Mouse (Mus musculus) cerebellum, adult 2 months (tissue): ENCODE data around the gene Gfpt2. TPM values are rescaled to one million over a fixed set of nuclear protein-coding genes. Genes with fewer than 3 reads are reported as not detected.
"Not testable (repeated sequence)": the region's sequence is repeated elsewhere in the genome, so short reads cannot be mapped to it uniquely, and the experiment has no call there.

Experiments
- DNase-seq, 2 experiments: peaks; one replicate each; pipeline ENCODE4 v3.0.0; 2021
- H3K27ac ChIP-seq: fragments of 200-500 bp; 2 replicates; pipeline ENCODE4 v1.5.1; 2012; ENCODE audit warnings: low read length, control low read depth, inconsistent platforms; ENCODE audit not compliant: insufficient read depth
- H3K27me3 ChIP-seq: fragments of 200-500 bp; 2 replicates; pipeline ENCODE4 v1.6.1; 2012; ENCODE audit warnings: inconsistent platforms, mild to moderate bottlenecking, low read length, moderate library complexity; ENCODE audit not compliant: control insufficient read depth, insufficient read depth
- H3K4me1 ChIP-seq: fragments of 200-500 bp; 2 replicates; pipeline ENCODE4 v1.6.1; 2011; ENCODE audit warnings: low read length; ENCODE audit not compliant: control insufficient read depth, insufficient read depth
- H3K4me3 ChIP-seq: fragments of 200-500 bp; replicated peaks from 2 replicates; pipeline ENCODE3; 2011; ENCODE audit warnings: mild to moderate bottlenecking, low read depth, low read length, control low read depth; ENCODE audit not compliant: insufficient read depth
- CTCF ChIP-seq: fragments of 200-500 bp; IDR thresholded peaks from 2 replicates; pipeline ENCODE4 v1.5.1; 2011; ENCODE audit warnings: low read depth, mild to moderate bottlenecking, control low read depth, low read length, moderate library complexity, borderline replicate concordance; ENCODE audit not compliant: insufficient read depth
- POLR2A ChIP-seq: fragments of 200-500 bp; IDR thresholded peaks from 2 replicates; pipeline ENCODE4 v1.6.1; 2011; ENCODE audit warnings: low read length, control low read depth, borderline replicate concordance; ENCODE audit not compliant: insufficient read depth
- WGBS: fragments of 180-500 bp; shearing (Covaris S2); methylation state at CpG from one replicate; pipeline ENCODE4 v1.1.7; 2018; 5-methylcytosine and 5-hydroxymethylcytosine counted together
- polyA plus RNA-seq: library from polyadenylated mRNA; depleted of rRNA; stranded (reverse); fragments of >200 nt; gene quantifications from 2 replicates; pipeline ENCODE4 v1.2.3, GENCODE M21; 2012

Gfpt2 gene
- polyA plus RNA-seq, 1 experiment: 2.8 TPM

DNA sequence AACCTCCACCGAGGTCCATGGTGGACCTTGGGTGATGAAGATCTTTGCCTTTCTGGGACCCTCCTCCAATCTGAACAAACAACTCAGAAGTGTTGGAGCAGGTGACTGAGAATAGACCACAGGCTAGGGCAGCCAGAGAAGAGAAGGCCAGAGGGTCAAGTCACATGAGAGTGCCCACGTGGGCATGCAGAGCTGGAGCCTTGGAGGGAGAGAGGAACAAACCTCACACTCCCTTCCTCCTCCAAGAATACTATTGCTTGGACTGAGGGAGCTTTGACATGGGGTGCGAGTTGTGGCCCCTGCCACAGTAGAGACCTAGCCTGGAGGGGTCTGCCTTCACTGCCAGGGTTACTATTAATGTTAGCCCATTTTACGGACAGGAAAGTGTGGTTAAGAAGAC is 30.0 kb upstream of the Gfpt2 start:
- Histone ChIP-seq H3K27ac (no peak overlapping the region), H3K4me3 (no peak overlapping the region), H3K27me3 (no peaks in the 10 kb centered on the region), H3K4me1 (no peaks in the 10 kb centered on the region)
- WGBS: 66% methylated on average over 4 of the region's 4 CpGs
- no peak for TF ChIP-seq POLR2A
- TF ChIP-seq CTCF: no peak
- DNase-seq: no peak

- Histone ChIP-seq H3K4me1 (no peaks in the 10 kb centered on the region), H3K27ac (no peak overlapping the region), H3K4me3 (no peak overlapping the region), H3K27me3 (no peaks in the 10 kb centered on the region)
- peak in 1 of 2 experiments; percentile 20 for DNase-seq
- TF ChIP-seq POLR2A (no peak), CTCF (no peak)
- 6% methylated on average over 7 of the region's 8 CpGs for WGBS
These were observed 29.2 kb upstream of the Gfpt2 start for GRCm38 (mm10) chr11:49764639-49765299.

GRCm38 (mm10) chr11:49765377-49766136 is 28.4 kb upstream of the Gfpt2 start:
- no peaks in the 10 kb centered on the region for H3K27me3 ChIP-seq
- H3K4me1 ChIP-seq: no peaks in the 10 kb centered on the region
- TF ChIP-seq POLR2A (no peak), CTCF (no peak)
- no peak overlapping the region for H3K4me3 ChIP-seq
- 90% methylated on average over 3 of the region's 3 CpGs for WGBS
- DNase-seq: no peak
- no peak overlapping the region for H3K27ac ChIP-seq

- 96% methylated on average over 2 of the region's 2 CpGs for WGBS
- Histone ChIP-seq H3K27ac (no peak overlapping the region), H3K4me3 (no peak overlapping the region), H3K27me3 (no peaks in the 10 kb centered on the region), H3K4me1 (no peaks in the 10 kb centered on the region)
- TF ChIP-seq CTCF (no peak), POLR2A (no peak)
- DNase-seq: no peak
These were observed 27.9 kb upstream of the Gfpt2 start for GRCm38 (mm10) chr11:49766137-49766411.

GRCm38 (mm10) chr11:49767497-49767896 is 26.5 kb upstream of the Gfpt2 start:
- not testable (repeated sequence) for H3K4me3 ChIP-seq, DNase-seq, H3K27ac ChIP-seq, H3K27me3 ChIP-seq, H3K4me1 ChIP-seq
- 99% methylated on average over 4 of the region's 6 CpGs for WGBS

- WGBS: 80% methylated on average over 5 of the region's 5 CpGs
- TF ChIP-seq CTCF (no peak), POLR2A (no peak)
- no peak overlapping the region for H3K4me3 ChIP-seq
These were observed 25.2 kb upstream of the Gfpt2 start for GRCm38 (mm10) chr11:49768781-49769180.

GRCm38 (mm10) chr11:49770676-49771550 is 23.1 kb upstream of the Gfpt2 start:
- TF ChIP-seq POLR2A (no peak), CTCF (no peak)
- Histone ChIP-seq H3K27me3 (no peaks in the 10 kb centered on the region), H3K27ac (no peak overlapping the region), H3K4me1 (no peaks in the 10 kb centered on the region), H3K4me3 (no peak overlapping the region)
- 90% methylated on average over 9 of the region's 9 CpGs for WGBS
- no peak for DNase-seq

More at GRCm38 (mm10) chr11:49768781-49769180, 25.2 kb upstream of the Gfpt2 start:
- no peak for DNase-seq
- Histone ChIP-seq H3K27ac (no peak overlapping the region), H3K27me3 (no peaks in the 10 kb centered on the region), H3K4me1 (no peaks in the 10 kb centered on the region)
